Mouse (Mus musculus): ENCODE results near the gene Shisa2. TPM values are rescaled to one million over a fixed set of nuclear protein-coding genes. Genes with fewer than 3 reads are reported as not detected.

Shisa2 gene
- polyA plus RNA-seq (2015; fragmentation: Nextera tagmentation; extraction: Ambion mirVana), result 9.6 and 10.7 TPM in 2 replicates

DNA sequence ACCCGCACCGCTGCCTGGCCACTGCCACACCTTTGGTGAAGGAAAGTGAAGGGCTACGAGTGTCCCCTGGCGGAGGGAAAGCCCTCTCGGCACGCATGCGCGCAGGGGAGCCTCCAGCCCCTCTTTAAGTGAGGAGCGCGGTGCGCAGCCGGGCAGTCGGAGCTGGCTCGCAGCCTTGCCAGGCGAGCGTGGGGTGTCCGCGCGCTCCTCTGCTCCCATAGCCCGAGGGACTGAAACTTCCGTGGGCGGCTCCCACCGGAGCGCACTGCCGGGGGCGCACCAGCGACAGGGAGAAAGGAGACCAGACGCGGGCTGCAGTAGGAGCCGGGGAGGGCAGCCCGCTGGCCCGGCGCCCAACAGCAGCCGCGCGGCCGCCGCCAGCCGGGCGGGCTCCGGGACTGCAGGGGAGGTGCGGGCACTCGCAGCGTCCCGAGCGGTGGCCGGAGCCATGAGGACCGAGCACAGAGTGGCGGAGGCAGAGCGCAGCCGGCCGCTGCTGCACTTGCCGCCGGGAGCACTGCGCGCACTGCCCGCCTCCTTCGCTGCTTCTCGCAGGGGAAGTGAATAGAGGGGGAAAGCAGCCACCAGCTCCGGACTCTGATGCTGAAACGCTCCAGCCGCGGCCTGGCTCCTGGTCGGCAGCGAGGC lies at the start of gene Shisa2:
Gene Shisa2, plus strand, starts transcription at position 151 of the 648 bp plus-strand sequence.
- Histone ChIP-seq H3K4me1 (peaks cover 22% of the 10 kb centered on the region), H3K27ac (peak within 1 kb of the TSS; percentile 76), H3K4me2 (peak within 1 kb of the TSS; percentile 75), H3K36me3 (no peaks in the 10 kb centered on the region), H3K27me3 (replicated peaks) (0 out of 2 replicates have a peak, but pooled peaks cover 14% of the 10 kb centered on the region), H3K9ac (peak within 1 kb of the TSS; percentile 48; the same call in 1 of the 2 replicates), H3K4me3 (replicated peaks) (peak within 1 kb of the TSS; percentile 68), H3K9me3 (no peaks in the 10 kb centered on the region)
- peak; percentile 89 for ATAC-seq (ENCODE audit: insufficient read depth, low FRiP score, low read depth)
- under 1% methylated on average over 56 of the region's 65 CpGs for WGBS

DNA sequence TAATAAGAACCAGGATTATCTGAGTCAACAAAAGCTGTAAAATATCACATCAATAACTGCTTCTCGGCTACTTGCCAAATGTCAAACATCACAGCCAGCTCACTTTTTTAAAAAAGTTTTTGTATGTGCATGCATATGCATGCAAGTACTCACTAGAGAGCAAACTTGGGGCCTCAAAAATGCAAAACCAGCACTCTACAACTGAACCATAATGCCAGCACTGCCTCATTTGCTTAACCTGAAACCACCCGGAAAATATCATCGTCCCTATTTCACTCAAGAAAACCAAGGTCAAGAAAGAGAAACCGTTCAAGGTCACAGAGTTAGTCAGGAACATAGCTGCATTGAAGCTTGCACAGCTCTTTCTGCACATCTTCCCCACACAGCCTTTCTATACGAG lies 48.7 kb upstream of the Shisa2 start:
- ATAC-seq (ENCODE audit: insufficient read depth, low FRiP score, low read depth), result no peak
- Histone ChIP-seq H3K4me1 (no peaks in the 10 kb centered on the region), H3K4me3 (replicated peaks) (no peak overlapping the region), H3K36me3 (peaks cover 20% of the 10 kb centered on the region), H3K9me3 (no peaks in the 10 kb centered on the region), H3K9ac (no peak overlapping the region), H3K27me3 (replicated peaks) (no peaks in the 10 kb centered on the region), H3K4me2 (no peak overlapping the region), H3K27ac (no peak overlapping the region)
- 83% methylated on average over 5 of the region's 5 CpGs for WGBS

DNA sequence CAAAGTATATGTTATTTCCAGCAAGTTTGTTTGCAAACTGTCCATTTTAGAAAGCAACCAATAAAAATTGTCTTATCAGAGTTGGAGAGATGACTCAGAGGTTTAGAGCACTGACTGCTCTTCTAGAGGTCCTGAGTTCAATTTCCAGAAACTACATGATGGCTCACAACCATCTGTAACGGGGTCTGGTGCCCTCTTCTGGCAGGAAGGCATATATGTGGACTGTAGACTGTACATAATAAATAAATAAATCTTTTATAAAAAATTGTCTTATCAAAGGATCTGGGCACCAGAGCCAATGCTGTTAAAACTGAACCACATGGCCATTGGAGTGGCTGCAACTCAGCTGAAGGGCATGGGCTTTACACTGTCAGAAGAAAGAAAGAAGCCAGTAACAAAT lies 34.5 kb upstream of the Shisa2 start:
- no peaks in the 10 kb centered on the region for H3K27me3 ChIP-seq (replicated peaks)
- whole genome bisulfite sequencing, result 77% methylated on average over 1 of the region's 1 CpGs
- no peak overlapping the region for H3K4me3 ChIP-seq (replicated peaks)
- no peaks in the 10 kb centered on the region for H3K9me3 ChIP-seq
- H3K9ac ChIP-seq, result no peak overlapping the region
- H3K27ac ChIP-seq, result no peak overlapping the region
- no peak for ATAC-seq (ENCODE audit: insufficient read depth, low FRiP score, low read depth)
- no peaks in the 10 kb centered on the region for H3K4me1 ChIP-seq
- no peak overlapping the region for H3K4me2 ChIP-seq
- peaks cover 34% of the 10 kb centered on the region for H3K36me3 ChIP-seq

DNA sequence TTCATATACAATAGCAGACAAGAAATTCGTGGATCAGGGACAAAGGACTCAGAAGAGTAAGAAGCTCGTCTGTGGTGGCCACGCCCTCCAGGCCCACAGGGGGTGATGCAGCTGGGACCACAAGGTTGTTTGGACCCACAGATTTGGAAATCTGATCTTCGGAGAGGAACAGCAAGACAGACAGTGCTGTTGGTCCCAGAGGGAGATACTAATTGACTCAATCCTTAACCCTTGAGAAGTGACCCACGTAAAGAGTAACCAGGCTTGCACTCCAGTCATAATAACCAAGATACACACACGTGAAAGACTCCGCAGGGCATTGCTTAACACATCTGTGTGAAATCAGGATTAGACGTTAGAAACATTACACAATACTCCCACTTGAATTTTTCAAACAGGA lies 33.2 kb upstream of the Shisa2 start:
- H3K4me2 ChIP-seq, result no peak overlapping the region
- H3K36me3 ChIP-seq, result peaks cover 23% of the 10 kb centered on the region
- 87% methylated on average over 8 of the region's 8 CpGs for WGBS
- H3K9me3 ChIP-seq, result no peaks in the 10 kb centered on the region
- 0 out of 2 replicates have a peak, but pooled peaks cover 2% of the 10 kb centered on the region for H3K4me1 ChIP-seq
- H3K9ac ChIP-seq, result no peak overlapping the region
- H3K4me3 ChIP-seq (replicated peaks), result no peak overlapping the region
- no peak for ATAC-seq (ENCODE audit: insufficient read depth, low FRiP score, low read depth)
- H3K27me3 ChIP-seq (replicated peaks), result no peaks in the 10 kb centered on the region
- no peak overlapping the region for H3K27ac ChIP-seq

DNA sequence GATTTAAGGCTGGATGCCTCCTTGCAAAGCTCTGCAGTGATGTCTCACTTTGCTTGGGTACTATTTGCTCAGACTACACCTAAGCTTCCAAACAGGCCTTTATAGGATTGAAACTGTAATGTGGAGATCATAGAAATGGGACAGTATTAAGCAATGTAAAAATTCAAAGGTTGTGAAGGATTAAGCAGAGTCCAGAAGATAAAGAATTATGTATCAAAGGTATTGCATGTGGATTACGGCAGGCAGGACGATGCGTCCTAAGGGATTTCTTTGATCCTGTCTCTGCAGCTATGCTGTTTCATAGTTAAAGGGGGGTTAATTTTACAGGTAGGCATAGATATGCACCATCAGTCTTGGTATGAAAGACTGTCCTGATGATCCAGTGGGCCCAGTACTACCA lies 32.5 kb upstream of the Shisa2 start:
- Histone ChIP-seq H3K4me3 (replicated peaks) (no peak overlapping the region), H3K9me3 (no peaks in the 10 kb centered on the region), H3K4me2 (no peak overlapping the region), H3K27me3 (replicated peaks) (no peaks in the 10 kb centered on the region), H3K4me1 (0 out of 2 replicates have a peak, but pooled peaks cover 6% of the 10 kb centered on the region), H3K9ac (no peak overlapping the region), H3K27ac (no peak overlapping the region), H3K36me3 (peaks cover 23% of the 10 kb centered on the region)
- ATAC-seq (ENCODE audit: insufficient read depth, low FRiP score, low read depth), result no peak
- WGBS, result 95% methylated on average over 3 of the region's 3 CpGs

DNA sequence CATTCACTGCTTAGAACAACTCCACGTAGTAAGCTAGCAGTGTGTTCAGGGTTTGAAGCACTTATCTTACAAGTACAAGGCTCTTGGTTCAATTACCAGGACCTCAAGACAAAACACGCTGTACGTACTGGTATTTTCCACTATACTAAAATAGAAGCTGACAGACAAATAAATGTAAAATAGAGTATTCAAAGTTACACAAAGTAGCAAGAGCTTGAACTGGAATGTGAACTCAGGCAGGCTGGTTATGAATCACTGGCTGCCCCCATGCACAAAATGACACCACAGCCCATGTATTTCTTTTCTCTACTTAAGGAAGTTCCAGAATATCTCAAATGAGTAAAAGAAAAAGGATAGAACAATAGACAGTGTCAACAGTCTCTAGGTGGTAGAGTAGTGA lies 30.1 kb upstream of the Shisa2 start:
- Histone ChIP-seq H3K36me3 (0 out of 2 replicates have a peak, but pooled peaks cover 4% of the 10 kb centered on the region), H3K4me3 (replicated peaks) (no peak overlapping the region), H3K4me2 (no peak overlapping the region), H3K27ac (no peak overlapping the region), H3K9ac (no peak overlapping the region), H3K9me3 (no peaks in the 10 kb centered on the region), H3K27me3 (replicated peaks) (no peaks in the 10 kb centered on the region), H3K4me1 (0 out of 2 replicates have a peak, but pooled peaks cover 6% of the 10 kb centered on the region)
- ATAC-seq (ENCODE audit: insufficient read depth, low FRiP score, low read depth), result no peak
- WGBS, result 91% methylated on average over 3 of the region's 3 CpGs

DNA sequence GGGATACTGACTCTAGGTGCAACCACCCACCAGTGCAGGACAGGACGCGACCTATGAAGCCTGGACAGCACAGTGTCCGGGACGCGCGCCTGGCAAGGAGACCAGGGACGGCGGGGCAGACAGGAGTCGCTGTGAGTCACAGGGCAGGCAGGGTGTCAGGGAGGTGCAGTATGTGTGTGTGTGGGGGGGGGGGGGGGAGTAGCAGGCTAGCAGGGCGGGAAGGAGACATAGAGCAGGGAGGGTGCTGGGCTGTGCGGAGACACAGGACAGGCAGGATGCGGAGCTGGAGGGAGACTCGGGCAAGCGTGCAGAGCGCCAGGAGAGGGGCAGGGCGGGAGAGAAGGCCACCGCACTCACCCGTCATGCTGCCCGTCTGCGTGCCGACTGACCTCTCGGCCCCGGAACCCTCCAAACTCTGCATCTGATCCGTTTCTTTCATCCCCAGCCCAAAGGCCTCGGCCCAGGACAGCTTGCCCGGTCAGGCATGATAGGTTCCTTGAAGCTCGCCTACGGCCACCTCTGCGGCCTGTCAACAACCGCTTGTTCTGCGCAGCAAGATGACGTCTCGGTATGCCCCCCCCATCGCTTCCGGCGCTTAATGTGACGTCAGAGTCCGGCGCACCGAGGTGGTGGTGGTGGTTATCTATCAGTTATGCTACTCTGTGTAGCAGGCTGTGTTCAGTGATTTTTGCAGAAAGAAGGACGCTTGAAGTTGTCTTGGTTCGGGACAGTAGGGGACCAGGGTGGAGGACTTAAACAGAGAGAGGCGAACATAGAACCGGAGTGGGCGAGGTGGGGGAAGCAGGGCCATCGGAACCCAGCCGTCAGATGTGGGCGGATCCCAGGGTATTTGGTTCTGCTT lies 27.5 kb upstream of the Shisa2 start, which contains the start of gene Cdadc1:
Gene Cdadc1, minus strand, starts transcription at position 562 of the 862 bp plus-strand sequence.
- peak within 1 kb of the TSS; percentile 87 for H3K9ac ChIP-seq
- under 1% methylated on average over 42 of the region's 48 CpGs for WGBS
- ATAC-seq (ENCODE audit: insufficient read depth, low FRiP score, low read depth), result peak; percentile 90
- peak within 1 kb of the TSS; percentile 81 for H3K4me2 ChIP-seq
- H3K36me3 ChIP-seq, result no peaks in the 10 kb centered on the region
- peak within 1 kb of the TSS; percentile 97 for H3K4me3 ChIP-seq (replicated peaks)
- H3K9me3 ChIP-seq, result no peaks in the 10 kb centered on the region
- H3K27me3 ChIP-seq (replicated peaks), result no peaks in the 10 kb centered on the region
- H3K27ac ChIP-seq, result peak within 1 kb of the TSS; percentile 59; the same call in 1 of the 2 replicates
- H3K4me1 ChIP-seq, result 0 out of 2 replicates have a peak, but pooled peaks cover 6% of the 10 kb centered on the region

DNA sequence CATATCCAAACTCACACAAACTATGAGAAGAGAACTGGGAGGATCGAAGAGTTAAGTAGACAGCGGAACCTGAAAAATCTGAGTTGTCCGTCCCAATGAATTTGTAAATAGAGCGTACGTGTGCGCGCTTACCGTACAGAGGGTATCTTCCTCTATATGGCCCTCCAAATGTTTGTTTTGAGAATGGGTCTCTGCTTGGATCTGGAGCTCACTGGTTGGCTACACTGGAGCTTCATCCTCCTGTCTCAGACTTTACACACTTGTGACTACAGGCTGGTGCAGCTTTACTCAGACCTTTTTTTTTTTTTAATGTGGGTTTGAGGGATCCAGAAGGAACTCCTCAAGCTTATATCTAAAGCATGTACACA lies 26.9 kb upstream of the Shisa2 start:
- H3K9me3 ChIP-seq, result no peaks in the 10 kb centered on the region
- 4% methylated on average over 8 of the region's 8 CpGs for WGBS
- peak overlapping the region; percentile 87; the same call in 1 of the 2 replicates for H3K9ac ChIP-seq
- peak; percentile 27; the same call in 1 of the 2 replicates for ATAC-seq (ENCODE audit: insufficient read depth, low FRiP score, low read depth)
- H3K4me3 ChIP-seq (replicated peaks), result peak overlapping the region; percentile 97
- H3K4me1 ChIP-seq, result 0 out of 2 replicates have a peak, but pooled peaks cover 6% of the 10 kb centered on the region
- peak overlapping the region; percentile 64 for H3K4me2 ChIP-seq
- no peaks in the 10 kb centered on the region for H3K36me3 ChIP-seq
- H3K27ac ChIP-seq, result peak overlapping the region; percentile 59; the same call in 1 of the 2 replicates
- no peaks in the 10 kb centered on the region for H3K27me3 ChIP-seq (replicated peaks)

DNA sequence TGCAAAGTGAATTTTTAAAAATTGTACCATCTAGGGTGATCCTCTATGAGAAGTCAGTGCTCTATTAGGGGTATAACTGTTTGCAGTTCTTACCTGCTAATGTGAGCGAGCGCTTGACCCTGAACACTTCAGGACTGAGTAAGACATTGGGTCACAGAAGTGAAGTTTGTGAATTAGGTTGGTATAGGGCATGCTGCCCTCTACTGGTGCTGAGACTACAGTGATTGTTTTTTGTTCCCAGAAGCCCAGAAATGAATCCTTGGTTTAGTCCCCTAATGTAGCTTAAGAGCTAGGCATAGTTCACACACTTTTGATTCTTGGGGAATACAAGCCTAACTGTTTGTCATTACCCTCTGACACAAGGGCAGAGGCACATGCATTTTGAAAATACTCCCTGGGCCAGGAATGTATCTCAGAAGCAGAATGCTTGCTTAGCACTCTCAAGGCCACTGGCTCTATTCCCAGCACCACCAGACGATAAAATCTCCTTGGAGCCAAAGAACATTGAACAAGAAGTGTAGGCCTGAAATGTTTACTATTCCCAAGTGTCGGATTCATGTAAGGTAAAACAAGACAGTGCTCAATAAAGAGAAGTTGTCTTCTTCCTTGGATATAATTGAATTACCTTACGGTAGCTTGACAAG lies 21.0 kb upstream of the Shisa2 start:
- H3K27ac ChIP-seq, result no peak overlapping the region
- 59% methylated on average over 5 of the region's 5 CpGs for WGBS
- H3K36me3 ChIP-seq, result no peaks in the 10 kb centered on the region
- H3K4me3 ChIP-seq (replicated peaks), result no peak overlapping the region
- no peaks in the 10 kb centered on the region for H3K4me1 ChIP-seq
- no peaks in the 10 kb centered on the region for H3K9me3 ChIP-seq
- no peak for ATAC-seq (ENCODE audit: insufficient read depth, low FRiP score, low read depth)
- H3K4me2 ChIP-seq, result no peak overlapping the region
- no peak overlapping the region for H3K9ac ChIP-seq
- no peaks in the 10 kb centered on the region for H3K27me3 ChIP-seq (replicated peaks)

DNA sequence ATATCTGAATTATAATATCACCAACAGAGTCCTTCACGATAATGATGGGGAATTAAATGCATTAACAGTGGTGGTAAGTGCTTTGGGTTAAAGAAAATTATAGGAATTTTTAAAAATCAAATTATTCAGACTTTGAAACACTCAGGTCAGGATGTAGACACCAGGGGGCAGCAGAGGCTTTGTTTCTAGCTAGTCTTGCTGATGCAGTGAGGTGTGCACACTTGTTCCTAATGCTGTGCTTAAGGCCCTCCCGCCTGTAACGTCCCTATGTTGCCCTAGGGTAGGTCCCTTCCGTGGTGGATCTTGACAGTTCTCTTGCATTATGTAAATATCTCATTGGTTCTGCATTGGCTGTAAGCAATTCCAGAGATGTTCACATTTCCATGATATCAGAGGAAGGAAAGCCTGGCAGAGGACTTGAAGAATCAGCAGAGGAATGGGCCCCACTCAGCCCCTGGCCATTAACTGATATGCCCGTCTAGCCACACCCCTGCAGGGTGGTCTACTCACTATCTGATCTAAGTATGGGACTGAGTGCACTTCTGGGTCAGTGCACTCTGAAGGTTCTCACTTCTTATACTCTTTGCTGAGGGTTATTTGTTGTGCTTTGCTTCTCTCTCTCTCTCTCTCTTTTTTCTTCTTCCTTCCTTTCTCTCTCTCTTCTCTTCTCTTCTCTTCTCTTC lies 19.3 kb upstream of the Shisa2 start:
- ATAC-seq (ENCODE audit: insufficient read depth, low FRiP score, low read depth), result no peak
- Histone ChIP-seq H3K4me3 (replicated peaks) (no peak overlapping the region), H3K27ac (no peak overlapping the region), H3K27me3 (replicated peaks) (no peaks in the 10 kb centered on the region), H3K9me3 (no peaks in the 10 kb centered on the region), H3K4me2 (no peak overlapping the region), H3K36me3 (no peaks in the 10 kb centered on the region), H3K4me1 (no peaks in the 10 kb centered on the region), H3K9ac (no peak overlapping the region)
- WGBS, result 19% methylated on average over 5 of the region's 5 CpGs

DNA sequence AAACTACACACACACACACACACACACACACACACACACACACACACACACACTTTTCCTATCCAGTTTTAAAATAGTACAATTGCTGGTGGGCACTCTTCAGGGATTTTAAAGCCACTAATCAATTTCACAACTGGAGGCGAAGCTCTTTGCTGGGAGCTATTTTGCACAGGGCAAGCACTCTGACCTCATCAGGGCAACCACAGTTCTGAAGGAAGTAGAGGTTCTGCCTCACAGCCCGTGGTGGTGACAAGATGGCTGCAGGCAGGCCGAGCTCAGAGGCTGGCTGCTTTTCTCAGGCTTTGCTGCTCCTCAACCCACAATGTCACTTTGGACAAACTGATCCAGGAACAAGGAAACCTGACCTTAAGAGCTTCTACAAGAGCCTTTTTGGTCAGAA lies 18.1 kb upstream of the Shisa2 start:
- no peak for ATAC-seq (ENCODE audit: insufficient read depth, low FRiP score, low read depth)

More for the DNA sequence above, 18.1 kb upstream of the Shisa2 start:
- H3K9ac ChIP-seq, result no peak overlapping the region
- H3K4me1 ChIP-seq, result no peaks in the 10 kb centered on the region
- H3K36me3 ChIP-seq, result no peaks in the 10 kb centered on the region
- no peaks in the 10 kb centered on the region for H3K9me3 ChIP-seq
- H3K4me3 ChIP-seq (replicated peaks), result no peak overlapping the region
- H3K4me2 ChIP-seq, result no peak overlapping the region
- WGBS, result 56% methylated on average over 3 of the region's 3 CpGs
- H3K27ac ChIP-seq, result no peak overlapping the region
- no peaks in the 10 kb centered on the region for H3K27me3 ChIP-seq (replicated peaks)
